Mouse (Mus musculus) thymus, postnatal 14 days (tissue): ENCODE data around the gene Tmem151a.

Experiments used
- DNase-seq: peaks from one replicate; pipeline ENCODE4 v3.0.0; 2021

Gene Tmem151a

DNA sequence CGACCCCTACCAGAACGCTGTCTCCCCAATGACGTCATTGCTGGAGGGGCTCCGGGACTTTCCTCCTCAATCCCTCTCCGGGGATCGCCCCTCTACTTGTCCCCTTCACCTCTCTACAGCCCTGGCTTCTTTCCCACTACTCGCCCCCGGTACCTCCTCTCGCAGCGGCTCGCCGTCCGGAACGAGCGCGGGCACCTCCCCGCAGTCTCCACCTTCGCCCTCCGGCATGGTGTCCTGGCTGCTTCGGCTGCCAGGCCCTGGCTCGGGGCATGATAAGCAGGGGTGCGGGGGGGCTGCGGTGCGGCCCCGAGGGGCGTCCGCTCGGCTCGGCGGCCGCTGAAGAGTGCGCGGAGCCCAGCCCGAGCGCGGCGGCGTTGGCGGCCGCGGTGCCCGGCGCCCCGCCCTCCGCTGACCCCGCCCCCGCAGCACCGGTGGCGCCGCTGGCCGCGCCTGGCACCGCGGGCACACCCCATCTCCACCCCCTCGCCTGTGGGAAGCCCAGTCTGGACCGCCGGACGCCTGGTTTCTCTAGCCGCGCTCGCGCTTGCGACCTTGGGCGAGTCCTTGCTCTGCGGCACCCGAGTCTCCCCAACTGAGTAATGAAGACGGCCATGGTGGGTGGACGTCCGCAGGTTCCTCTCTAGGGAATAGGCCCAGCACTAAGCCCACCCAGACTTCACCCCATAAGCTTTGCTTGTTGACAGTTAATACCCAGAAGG is at the start of gene Tmem151a:
TSS of gene Tmem151a (minus strand) at position 387 of the 719 bp plus-strand sequence.
- DNase-seq: no peak

- DNase-seq: no peak
Observed at GRCm38 (mm10) chr19:5131237-5131636, 45.9 kb upstream of the Tmem151a start.

GRCm38 (mm10) chr19:5129770-5130169 is 44.4 kb upstream of the Tmem151a start:
- no peak for DNase-seq

DNA sequence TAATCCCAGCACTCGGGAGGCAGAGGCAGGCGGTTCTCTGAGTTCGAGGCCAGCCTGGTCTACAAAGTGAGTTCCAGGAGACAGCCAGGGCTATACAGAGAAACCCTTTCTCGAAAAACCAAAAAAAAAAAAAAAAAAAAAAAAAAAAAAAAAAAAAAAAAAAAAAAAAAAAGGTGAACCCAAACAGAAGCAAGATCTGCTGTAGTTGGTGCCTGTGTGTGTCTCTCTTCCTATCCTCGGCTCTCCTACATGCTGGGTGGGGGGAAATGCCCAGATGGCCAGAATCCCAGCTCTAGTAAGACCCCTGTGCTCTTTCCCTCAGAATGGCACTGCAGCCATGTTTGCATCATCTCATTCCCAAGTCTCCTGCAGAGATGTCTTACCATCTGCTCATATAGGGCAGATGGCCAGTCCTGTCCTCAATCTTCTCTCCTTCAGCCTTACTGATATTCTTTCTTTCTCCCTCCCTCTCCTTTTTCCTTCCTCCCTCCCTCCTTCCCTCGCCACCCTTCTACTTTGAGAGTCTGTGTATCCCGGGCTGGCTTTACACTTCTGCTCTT is 38.8 kb upstream of the Tmem151a start:
- no peak for DNase-seq

DNA sequence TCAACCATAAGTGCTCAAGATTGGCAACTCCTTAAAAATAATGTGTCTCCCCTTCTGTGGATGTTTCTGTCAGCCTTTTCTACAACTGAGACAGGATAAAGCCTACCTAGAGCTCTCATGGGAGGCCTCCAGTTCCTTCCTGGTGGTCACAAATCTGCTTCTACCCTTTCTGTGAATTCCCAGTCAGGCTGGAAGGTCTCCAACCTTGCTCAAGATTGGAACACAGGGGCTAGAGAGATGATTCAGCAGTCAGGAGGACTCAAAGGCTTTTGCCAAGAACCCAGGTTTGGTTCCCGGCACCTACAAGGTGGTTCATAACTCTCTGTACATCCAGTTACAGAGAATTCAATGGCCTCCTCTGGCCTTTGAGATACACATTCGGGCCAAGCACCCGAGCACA is 37.9 kb upstream of the Tmem151a start:
- DNase-seq: no peak

- DNase-seq: no peak
Observed at GRCm38 (mm10) chr19:5122492-5122891, 37.2 kb upstream of the Tmem151a start.

DNA sequence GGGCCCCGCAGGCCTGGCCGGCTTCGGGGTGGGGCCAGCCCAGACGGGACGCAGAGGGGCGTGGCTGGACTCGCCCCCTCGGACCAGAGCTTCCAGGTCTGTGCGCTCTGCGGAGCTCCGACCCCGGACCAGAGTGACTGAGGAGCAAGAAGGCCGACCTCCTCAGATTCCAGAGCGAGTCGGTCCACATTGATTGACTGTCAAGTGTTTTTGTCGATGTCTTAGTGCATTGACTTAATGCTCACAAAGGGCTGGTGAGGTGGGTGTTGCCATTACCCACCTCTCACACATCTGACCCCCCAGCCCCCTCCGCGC is 33.0 kb upstream of the Tmem151a start, which contains the start of gene Klc2:
TSS of gene Klc2 (minus strand) at position 177 of the 315 bp plus-strand sequence.
- no peak for DNase-seq

- DNase-seq: peak; percentile 83
Observed at GRCm38 (mm10) chr19:5117494-5118383, 32.4 kb upstream of the Tmem151a start.

DNA sequence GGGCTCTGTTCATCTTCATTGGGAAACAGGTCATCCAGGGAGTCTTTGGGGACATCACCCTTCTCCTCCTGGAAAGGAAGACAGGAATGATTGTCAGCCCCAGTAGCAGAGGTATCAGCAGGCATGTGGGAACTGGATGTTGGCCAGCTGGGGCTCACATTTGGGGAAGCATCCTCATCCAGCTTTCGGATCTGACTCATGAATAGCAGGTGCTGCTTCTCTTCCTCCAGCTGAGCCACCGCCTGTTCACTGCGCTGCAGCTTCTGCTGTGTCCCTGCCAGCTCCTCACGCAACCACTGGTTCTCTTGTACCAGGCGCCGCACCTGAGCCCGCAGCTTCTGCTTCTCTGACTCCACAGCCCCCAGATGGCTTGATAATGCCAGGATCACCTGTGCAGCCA is 28.5 kb upstream of the Tmem151a start:
- no peak for DNase-seq

DNA sequence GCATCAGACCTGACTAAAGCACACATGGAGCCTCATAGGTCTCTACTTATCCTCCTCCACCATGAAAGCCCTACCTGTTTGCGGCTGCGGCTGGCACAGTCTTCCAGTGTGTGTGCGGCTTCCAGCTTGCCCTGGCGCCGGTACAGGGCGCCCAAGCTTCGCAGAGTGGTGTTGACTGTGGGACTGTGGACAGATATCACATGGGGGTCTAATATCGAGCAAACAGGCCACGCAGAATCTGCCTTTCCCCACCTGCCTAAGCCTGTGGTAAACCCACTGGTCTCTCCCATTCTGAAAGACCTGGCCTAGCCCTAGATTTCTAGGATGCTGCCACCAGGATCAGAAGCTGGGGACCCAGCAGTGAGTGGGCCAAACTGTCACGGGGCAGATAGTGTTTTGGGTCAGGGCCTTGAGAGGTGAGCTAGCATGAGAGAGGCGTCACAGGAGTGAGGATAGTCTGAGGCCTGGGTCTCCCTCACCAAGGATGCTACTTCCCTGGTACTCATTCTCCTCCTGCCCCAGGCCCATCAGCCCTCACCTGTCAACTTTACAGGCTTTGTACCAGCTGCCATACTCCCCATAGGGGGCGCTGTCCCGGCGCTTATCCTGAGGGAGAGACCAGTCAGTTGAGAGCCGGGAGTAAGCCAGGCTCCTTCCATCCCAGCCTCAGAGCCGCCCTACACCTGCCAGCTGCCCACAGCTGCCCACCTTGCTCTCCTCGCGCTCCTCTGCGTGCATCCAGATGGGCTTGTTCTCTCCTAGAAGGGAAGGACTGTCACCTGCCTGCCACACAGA is 24.5 kb upstream of the Tmem151a start:
- DNase-seq: peak; percentile 47

- no peak for DNase-seq
Observed at GRCm38 (mm10) chr19:5108702-5109101, 23.4 kb upstream of the Tmem151a start.

GRCm38 (mm10) chr19:5108271-5108575 is 22.9 kb upstream of the Tmem151a start:
- DNase-seq: no peak

DNA sequence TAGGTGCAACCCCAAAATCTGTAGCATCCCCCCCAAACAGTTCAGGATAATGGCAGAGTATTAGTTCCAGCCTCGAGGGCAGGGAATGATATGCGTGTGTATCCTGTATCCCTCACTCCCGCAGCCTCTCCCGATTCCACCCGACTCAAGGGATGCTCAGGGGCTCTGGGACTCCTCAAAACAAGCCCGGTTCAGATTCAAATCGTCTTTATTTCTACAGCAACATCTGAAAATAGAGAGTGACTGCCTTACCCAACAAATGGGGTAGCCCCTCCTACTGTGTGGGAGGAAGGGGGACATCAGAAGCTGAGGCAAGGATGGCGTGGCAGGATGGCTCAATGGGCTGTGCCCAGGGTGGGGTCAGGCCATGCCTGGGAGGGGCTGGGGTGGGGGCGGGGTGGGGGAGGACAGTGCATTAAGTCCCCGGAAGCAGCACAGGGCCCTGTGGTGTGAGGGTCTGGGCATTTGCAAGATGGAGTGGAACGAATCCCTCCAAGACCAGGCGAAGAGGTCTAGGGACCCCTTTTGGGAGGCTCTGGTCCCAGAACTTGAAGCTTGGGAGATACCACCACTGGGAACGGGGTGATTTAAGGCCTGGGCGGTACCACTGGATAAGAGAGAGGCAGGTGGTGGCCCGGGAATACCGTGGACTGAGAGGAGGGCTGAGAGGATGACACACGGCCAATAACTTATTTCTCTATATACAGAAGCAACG is 22.4 kb upstream of the Tmem151a start:
- DNase-seq: peak; percentile 30

DNA sequence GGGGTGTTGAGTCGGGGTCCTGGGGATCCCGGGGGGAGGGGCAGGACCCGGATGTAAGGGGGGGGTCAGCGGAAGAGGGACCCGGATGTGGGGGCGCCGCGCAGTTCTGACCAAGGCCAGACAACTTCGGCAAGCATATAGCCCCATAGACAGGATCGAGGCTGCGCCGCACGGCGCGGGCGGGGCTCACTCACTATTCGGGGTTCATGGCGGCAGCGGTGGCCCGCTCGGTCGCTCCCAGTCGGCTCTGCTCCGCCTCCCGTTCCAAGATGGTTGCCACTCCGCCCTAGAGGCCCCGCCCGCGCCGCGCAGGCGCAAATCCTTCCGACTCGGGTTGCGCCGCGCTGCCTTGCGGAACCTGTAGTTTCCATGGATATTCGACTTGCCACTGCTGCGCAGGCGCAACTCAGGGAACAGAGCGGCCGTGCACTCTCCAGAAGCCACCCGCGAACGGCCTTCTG is 21.4 kb upstream of the Tmem151a start, which contains the start of gene Rab1b:
TSS of gene Rab1b (minus strand) at position 342 of the 461 bp plus-strand sequence.
- peak; percentile 98 for DNase-seq

DNA sequence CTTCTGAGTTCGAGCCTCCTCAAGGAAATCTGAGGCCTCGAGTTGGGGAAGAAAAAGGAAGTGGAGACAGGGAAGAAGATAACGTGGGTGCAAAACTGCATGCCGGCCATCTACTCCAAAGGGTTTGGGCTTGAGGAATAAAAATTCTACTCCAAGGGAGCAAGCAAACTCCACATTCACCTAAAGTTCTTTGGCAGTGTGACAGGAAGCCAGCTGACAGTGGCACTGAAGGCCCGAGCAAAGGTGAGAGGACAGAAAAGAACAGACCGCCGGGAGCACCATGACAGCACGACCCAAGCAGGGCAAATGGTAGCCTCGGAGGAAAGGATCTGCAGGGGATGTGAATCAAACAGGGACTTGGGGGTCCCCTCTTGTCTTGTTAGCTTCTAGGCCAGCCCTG is 20.7 kb upstream of the Tmem151a start:
- DNase-seq: no peak

- DNase-seq: peak; percentile 78
Observed at GRCm38 (mm10) chr19:5098363-5099143, 13.2 kb upstream of the Tmem151a start, which contains the start of gene Cnih2. TSS of gene Cnih2 (minus strand) at chr19:5098521.

DNA sequence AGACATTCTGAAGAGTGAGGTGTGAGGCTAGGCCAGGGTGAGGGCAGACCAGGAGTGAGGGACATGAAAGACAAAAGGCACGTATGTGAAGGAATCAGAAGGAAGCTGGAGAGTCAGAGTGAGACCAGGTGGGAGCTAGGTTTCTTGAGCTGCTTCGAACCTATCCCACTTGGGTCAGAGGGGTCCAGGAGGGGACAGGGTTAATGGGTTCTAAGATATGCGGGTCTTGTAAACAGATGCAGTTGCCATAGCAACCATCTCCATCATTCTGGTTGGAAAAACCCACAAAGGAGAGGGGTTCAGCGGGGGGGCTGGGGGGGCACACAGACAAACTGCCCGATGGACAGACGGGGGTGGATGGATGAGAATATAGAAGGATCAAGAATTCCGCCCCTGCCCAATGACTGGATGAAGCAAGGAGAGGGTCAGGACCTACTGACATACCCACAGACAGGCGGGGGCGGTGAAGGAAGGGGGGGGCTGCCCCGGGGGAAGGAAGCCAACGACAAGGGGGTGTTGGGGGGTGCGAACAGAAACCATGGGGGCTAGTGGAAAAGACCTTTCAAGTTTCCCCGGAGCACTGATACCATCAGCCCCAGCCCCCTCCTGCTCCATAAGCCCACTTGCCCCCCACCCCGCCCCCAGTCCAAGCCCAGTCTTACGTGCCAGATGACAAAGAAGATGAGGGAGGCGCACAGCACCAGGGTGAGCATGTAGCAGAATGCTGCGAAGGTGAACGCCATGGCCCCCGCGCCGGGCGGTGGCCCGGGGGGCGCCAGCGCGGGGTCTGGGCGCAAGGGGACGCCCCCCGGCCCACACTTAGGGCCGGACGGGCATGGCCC is 12.4 kb upstream of the Tmem151a start:
- DNase-seq: no peak

GRCm38 (mm10) chr19:5095887-5096474 is 10.7 kb upstream of the Tmem151a start:
- no peak for DNase-seq

DNA sequence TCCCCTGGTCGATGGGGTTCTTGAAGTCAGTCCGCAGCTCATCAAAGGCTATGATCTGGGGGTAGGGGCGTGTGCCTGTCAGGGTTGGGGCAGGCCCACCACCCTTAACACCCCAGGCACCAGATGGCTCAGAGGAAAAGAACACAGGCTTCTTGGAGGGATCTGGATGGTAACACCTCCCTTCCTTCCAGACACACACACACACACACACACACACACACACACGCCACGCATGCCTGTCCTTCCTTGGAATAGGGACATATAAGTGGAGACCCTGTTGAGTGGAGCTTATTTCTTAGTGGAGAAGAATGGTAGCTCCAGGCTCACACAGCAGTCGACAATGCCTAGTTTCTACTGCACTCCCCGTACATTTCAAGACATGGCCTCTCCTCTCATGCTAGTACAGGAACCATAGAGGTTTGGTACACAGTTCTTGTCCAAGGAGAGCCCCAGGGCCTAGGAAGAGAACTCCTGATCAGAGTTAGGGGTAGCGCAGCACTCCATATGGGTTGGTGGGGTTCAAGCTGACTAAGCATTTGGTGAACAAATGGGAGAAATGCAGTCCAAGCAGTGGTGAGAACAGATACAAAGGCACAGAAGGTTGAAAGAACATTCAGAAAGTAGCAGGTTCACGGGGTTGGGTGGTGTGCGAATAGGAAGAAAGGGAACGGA is 9.6 kb upstream of the Tmem151a start:
- no peak for DNase-seq
